Mouse (Mus musculus): Measurements from ENCODE around the gene Anapc1. TPM values are rescaled to one million over a fixed set of nuclear protein-coding genes. Genes with fewer than 3 reads are reported as not detected.
"Not testable (repeated sequence)": the region's sequence is repeated elsewhere in the genome, so short reads cannot be mapped to it uniquely, and the experiment has no call there.

The Anapc1 gene
- polyA plus RNA-seq, 1 experiment, result 26.7 TPM

DNA sequence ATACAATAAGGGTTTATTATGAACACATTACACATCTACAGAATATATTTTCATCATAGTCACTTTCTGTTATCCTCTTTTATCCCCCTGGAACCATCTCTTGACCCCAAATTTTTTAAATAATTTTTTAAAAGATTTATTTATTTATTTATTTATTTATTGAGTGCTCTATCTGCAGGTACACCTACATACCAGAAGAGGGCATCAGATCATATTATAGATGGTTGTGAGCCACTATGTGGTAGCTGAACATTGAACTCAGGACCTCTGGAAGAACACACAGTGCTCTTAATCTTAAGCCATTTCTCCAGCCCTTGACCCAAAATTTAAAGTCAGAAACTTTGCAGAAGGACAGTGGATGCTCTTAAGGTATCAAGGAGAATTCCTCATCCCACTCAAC, 7.4 kb upstream of the Anapc1 start:
- H3K27ac ChIP-seq (ENCODE audit: control insufficient read depth, insufficient read depth, low read depth, low read length, poor library complexity), result no peak overlapping the region
- H3K4me1 ChIP-seq (ENCODE audit: control insufficient read depth, insufficient read depth, low read length), result peaks cover 1% of the 10 kb centered on the region; the same call in 1 of the 2 replicates
- no peak overlapping the region for H3K4me3 ChIP-seq (replicated peaks; ENCODE audit: control insufficient read depth, low read depth, low read length)
- TF ChIP-seq CTCF (IDR thresholded peaks at IDR 0.05; ENCODE audit: control insufficient read depth, insufficient read depth, low read length), result no peak
- no peak for TF ChIP-seq POLR2A (IDR thresholded peaks at IDR 0.05; ENCODE audit: borderline replicate concordance, control insufficient read depth, low read depth, low read length)

DNA sequence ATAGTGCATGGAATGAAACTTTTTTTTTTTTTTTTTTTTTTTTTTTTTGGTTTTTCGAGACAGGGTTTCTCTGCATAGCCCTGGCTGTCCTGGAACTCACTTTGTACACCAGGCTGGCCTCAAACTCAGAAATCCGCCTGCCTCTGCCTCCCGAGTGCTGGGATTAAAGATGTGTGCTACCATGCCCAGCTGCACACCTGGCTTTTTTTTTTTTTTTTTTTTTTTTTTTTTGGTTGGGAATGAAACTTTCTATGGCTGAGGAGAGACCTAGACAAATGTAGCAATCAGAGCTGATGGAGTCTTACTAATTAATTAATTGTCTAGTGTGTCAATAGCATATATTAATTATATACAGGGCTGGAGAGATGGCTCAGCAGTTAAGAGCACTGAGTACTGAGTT, 6.6 kb upstream of the Anapc1 start:
- H3K4me1 ChIP-seq (ENCODE audit: control insufficient read depth, insufficient read depth, low read length); H3K4me3 ChIP-seq (replicated peaks; ENCODE audit: control insufficient read depth, low read depth, low read length); H3K27ac ChIP-seq (ENCODE audit: control insufficient read depth, insufficient read depth, low read depth, low read length, poor library complexity): not testable (repeated sequence)
- WGBS, result 68% methylated on average over 3 of the region's 3 CpGs

DNA sequence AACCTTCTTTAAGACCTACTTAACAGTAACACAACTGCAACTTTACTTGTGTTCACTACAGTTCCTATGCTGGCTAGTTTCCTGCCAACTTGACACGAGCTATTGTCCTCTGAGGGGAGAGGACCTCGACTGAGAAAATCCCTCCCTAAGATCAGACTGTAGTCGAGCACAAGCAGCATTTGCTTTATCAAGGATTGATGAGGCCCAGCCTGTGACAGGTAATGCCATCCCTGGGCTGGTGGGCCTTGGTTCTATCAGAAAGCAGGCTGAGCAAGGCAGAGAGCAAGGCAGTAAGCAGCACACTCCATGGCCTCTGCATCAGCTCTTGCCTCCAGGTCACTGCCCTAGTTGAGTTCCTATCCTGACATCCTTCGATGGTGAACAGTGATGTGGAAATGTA, 6.0 kb upstream of the Anapc1 start:
- Histone ChIP-seq H3K4me3 (replicated peaks; ENCODE audit: control insufficient read depth, low read depth, low read length) (no peak overlapping the region), H3K27ac (ENCODE audit: control insufficient read depth, insufficient read depth, low read depth, low read length, poor library complexity) (no peak overlapping the region), H3K4me1 (ENCODE audit: control insufficient read depth, insufficient read depth, low read length) (peaks cover 1% of the 10 kb centered on the region; the same call in 1 of the 2 replicates)
- TF ChIP-seq CTCF (IDR thresholded peaks at IDR 0.05; ENCODE audit: control insufficient read depth, insufficient read depth, low read length) (no peak), POLR2A (IDR thresholded peaks at IDR 0.05; ENCODE audit: borderline replicate concordance, control insufficient read depth, low read depth, low read length) (no peak)
- 58% methylated on average over 4 of the region's 4 CpGs for WGBS

DNA sequence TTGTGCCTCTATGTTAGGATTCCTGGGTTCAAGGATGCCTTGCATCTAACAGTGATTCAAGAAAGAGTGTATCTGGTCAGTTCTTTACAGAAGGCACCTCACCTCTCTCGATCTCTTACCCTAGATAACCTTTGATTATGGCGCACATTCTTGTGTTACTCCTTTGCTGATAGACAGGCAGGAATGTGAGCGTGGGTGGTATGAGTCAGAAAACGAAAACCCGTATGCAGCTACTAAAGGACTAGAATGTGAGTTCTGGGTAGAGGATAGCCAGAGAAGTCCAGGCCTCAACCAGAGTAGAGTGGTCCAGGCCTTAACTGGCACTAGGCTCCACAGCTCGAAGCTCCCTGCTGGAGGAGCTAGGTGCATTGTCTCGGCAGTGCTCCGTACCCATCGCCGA, 5.6 kb upstream of the Anapc1 start:
- Histone ChIP-seq H3K4me3 (replicated peaks; ENCODE audit: control insufficient read depth, low read depth, low read length) (no peak overlapping the region), H3K27ac (ENCODE audit: control insufficient read depth, insufficient read depth, low read depth, low read length, poor library complexity) (no peak overlapping the region), H3K4me1 (ENCODE audit: control insufficient read depth, insufficient read depth, low read length) (peaks cover 1% of the 10 kb centered on the region; the same call in 1 of the 2 replicates)
- 83% methylated on average over 10 of the region's 10 CpGs for WGBS
- TF ChIP-seq CTCF (IDR thresholded peaks at IDR 0.05; ENCODE audit: control insufficient read depth, insufficient read depth, low read length) (no peak), POLR2A (IDR thresholded peaks at IDR 0.05; ENCODE audit: borderline replicate concordance, control insufficient read depth, low read depth, low read length) (no peak)

DNA sequence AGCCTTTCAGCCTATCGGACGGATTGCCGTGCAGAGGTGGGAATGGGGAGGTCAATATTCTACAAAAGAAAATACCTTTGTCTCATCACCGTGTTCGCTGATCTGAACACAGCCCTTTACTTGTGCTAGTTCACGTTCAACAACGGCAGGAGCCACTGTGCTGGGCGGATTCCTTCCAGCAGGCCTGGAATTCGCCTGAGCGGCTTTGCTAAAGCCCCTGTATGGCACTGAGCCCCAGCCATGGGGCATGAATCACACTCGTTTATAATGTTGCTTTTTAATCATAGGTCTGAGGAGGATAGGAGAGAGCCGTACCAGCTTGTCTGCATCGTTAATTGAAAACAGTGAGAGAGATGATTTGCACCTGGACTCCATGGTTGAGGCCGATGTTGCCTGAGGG, 5.1 kb upstream of the Anapc1 start:
- H3K27ac ChIP-seq (ENCODE audit: control insufficient read depth, insufficient read depth, low read depth, low read length, poor library complexity), result no peak overlapping the region

DNA sequence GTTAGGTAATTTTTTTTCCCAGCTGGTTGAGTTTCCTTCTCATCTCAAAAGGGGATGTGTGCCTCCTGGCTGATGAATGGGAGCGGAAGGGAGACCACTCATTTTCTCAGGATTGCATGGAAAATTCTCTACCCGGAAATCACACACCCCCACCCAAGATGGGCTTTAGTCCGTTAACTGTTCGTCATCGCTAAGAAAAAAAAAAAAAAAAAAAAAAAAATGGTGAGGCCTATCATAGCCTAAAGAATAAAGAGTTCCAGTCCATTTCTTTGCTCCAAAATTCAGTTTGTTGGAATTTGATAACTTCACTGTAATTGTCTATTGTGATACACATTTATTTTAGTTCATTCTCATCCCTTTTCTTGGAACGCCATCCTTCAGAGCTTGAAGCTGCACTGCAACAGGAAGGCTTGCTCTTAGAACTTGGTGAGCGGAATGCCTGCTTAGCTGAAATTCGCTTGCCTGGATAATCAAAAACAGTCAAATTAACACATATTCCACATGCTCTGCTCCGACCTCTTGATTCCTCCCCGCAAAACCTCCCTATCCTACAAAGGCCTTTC, 448 bp upstream of the Anapc1 start:
- TF ChIP-seq POLR2A (IDR thresholded peaks at IDR 0.05; ENCODE audit: borderline replicate concordance, control insufficient read depth, low read depth, low read length) (no peak), CTCF (IDR thresholded peaks at IDR 0.05; ENCODE audit: control insufficient read depth, insufficient read depth, low read length) (no peak)
- H3K4me1 ChIP-seq (ENCODE audit: control insufficient read depth, insufficient read depth, low read length), result peaks cover 1% of the 10 kb centered on the region; the same call in 1 of the 2 replicates
- 54% methylated on average over 10 of the region's 10 CpGs for WGBS
- peak overlapping the region; percentile 91 for H3K4me3 ChIP-seq (replicated peaks; ENCODE audit: control insufficient read depth, low read depth, low read length)
- H3K27ac ChIP-seq (ENCODE audit: control insufficient read depth, insufficient read depth, low read depth, low read length, poor library complexity), result no peak overlapping the region

More for the DNA sequence above, 5.1 kb upstream of the Anapc1 start:
- WGBS, result 88% methylated on average over 14 of the region's 14 CpGs
- no peak overlapping the region for H3K4me3 ChIP-seq (replicated peaks; ENCODE audit: control insufficient read depth, low read depth, low read length)
- TF ChIP-seq CTCF (IDR thresholded peaks at IDR 0.05; ENCODE audit: control insufficient read depth, insufficient read depth, low read length), result no peak
- no peak for TF ChIP-seq POLR2A (IDR thresholded peaks at IDR 0.05; ENCODE audit: borderline replicate concordance, control insufficient read depth, low read depth, low read length)
- peaks cover 1% of the 10 kb centered on the region; the same call in 1 of the 2 replicates for H3K4me1 ChIP-seq (ENCODE audit: control insufficient read depth, insufficient read depth, low read length)

DNA sequence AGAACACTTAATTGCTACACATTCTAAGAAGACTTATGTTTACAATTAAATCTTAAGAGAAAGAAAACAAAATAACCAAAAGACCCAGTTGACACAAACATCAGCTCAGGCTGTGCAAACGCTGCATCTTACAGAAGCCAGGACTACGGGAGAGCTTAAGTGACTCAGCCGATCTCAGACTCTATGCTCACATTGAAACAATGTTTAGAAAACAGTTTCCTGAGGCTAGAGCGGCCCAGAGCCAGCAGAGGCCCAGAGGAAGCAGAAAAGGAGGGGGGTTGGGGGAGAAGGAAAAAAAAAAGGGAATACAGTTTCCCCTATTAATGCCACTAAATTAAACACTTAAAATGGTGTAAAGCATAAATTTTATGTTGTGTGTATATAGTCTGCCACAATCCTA, 6.5 kb downstream of the Anapc1 start:
- Histone ChIP-seq H3K4me3 (replicated peaks; ENCODE audit: control insufficient read depth, low read depth, low read length) (no peak overlapping the region), H3K4me1 (ENCODE audit: control insufficient read depth, insufficient read depth, low read length) (no peaks in the 10 kb centered on the region), H3K27ac (ENCODE audit: control insufficient read depth, insufficient read depth, low read depth, low read length, poor library complexity) (no peak overlapping the region)
- WGBS, result 36% methylated on average over 4 of the region's 4 CpGs
- TF ChIP-seq POLR2A (IDR thresholded peaks at IDR 0.05; ENCODE audit: borderline replicate concordance, control insufficient read depth, low read depth, low read length), result no peak
- TF ChIP-seq CTCF (IDR thresholded peaks at IDR 0.05; ENCODE audit: control insufficient read depth, insufficient read depth, low read length), result no peak

DNA sequence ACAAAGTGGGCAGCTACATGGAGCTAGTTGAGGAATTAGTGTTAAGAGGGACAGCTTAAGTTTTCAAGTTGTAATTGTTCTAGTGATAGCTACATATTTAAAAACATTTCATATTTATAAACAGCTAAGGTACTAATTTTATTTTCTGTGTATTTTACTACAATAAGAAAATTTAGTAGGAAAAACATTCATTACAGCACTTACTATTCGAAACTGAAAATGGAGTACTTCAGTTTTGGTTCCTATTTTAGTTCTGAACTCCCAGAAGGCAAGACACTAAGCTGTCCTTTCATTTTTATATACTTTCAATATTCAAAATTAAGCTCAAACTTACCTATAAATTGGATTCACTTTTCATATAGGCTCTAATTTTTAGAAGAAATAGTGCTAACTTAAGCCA, 66.6 kb downstream of the Anapc1 start:
- TF ChIP-seq CTCF (IDR thresholded peaks at IDR 0.05; ENCODE audit: control insufficient read depth, insufficient read depth, low read length) (no peak), POLR2A (IDR thresholded peaks at IDR 0.05; ENCODE audit: borderline replicate concordance, control insufficient read depth, low read depth, low read length) (no peak)
- WGBS, result 62% methylated on average over 1 of the region's 1 CpGs
- no peak overlapping the region for H3K4me3 ChIP-seq (replicated peaks; ENCODE audit: control insufficient read depth, low read depth, low read length)
- H3K4me1 ChIP-seq (ENCODE audit: control insufficient read depth, insufficient read depth, low read length), result no peaks in the 10 kb centered on the region
- no peak overlapping the region for H3K27ac ChIP-seq (ENCODE audit: control insufficient read depth, insufficient read depth, low read depth, low read length, poor library complexity)

DNA sequence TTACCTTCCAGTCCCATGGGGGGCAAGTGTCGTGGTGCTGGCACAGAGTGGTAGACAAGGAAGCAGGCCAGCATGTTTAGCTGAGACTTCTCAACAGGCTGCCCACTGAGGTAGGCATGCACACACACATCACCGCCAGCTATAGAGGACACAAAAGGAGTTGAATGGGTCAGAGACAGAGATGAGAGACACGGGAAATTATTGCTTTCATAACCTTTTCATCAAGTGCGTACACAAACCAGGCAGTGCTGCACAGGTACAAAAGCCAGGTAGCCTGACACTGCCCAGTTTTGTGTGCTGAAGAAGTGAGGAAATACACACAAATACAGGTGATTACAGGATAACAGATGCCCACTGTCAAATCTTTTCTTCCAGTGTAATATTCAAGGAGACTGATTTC, 71.8 kb downstream of the Anapc1 start:
- 93% methylated on average over 4 of the region's 4 CpGs for WGBS
- no peak overlapping the region for H3K27ac ChIP-seq (ENCODE audit: control insufficient read depth, insufficient read depth, low read depth, low read length, poor library complexity)
- TF ChIP-seq POLR2A (IDR thresholded peaks at IDR 0.05; ENCODE audit: borderline replicate concordance, control insufficient read depth, low read depth, low read length) (no peak), CTCF (IDR thresholded peaks at IDR 0.05; ENCODE audit: control insufficient read depth, insufficient read depth, low read length) (no peak)
- H3K4me3 ChIP-seq (replicated peaks; ENCODE audit: control insufficient read depth, low read depth, low read length), result no peak overlapping the region
- H3K4me1 ChIP-seq (ENCODE audit: control insufficient read depth, insufficient read depth, low read length), result no peaks in the 10 kb centered on the region
